ENCODE assay signal across 10 mouse cellular contexts in genomic region chr13:55370234-55370633, GRCm38 (mm10). TPM values are rescaled to one million over a fixed set of nuclear protein-coding genes. Genes with fewer than 3 reads are reported as not detected.
DNase-seq lines count a peak whose midpoint lies in the region; ATAC-seq and TF ChIP-seq lines count a peak whose summit lies in the region.
"Had no signal": no experiment of that assay in that cellular context is flagged by ENCODE, and none has a peak within 500 bp of the region (broad histone marks: within the 10 kb centered on the region; RNA-seq: fewer than 3 reads in every experiment).

No protein-coding gene starts in this region.

- H3K4me3 ChIP-seq in embryonic facial prominence, embryonic 12.5 days = no peak overlapping the region
- no peak overlapping the region for H3K4me3 ChIP-seq in embryonic facial prominence, embryonic 10.5 days
- H3K4me3 ChIP-seq in small intestine, adult 2 months (ENCODE audit: low read depth, low read length) = peak overlapping the region; percentile 65
- no peak overlapping the region for H3K4me3 ChIP-seq in midbrain, embryonic 16.5 days (ENCODE audit: low read depth, low read length)
- H3K4me3 ChIP-seq: midbrain, embryonic 12.5 days had no signal

- no peak for TF ChIP-seq CTCF in small intestine, adult 2 months (IDR thresholded peaks at IDR 0.05; ENCODE audit: extremely low read depth, insufficient read length, insufficient replicate concordance, low read depth, low read length)

- H3K4me2 ChIP-seq in embryonic facial prominence, embryonic 12.5 days (replicated peaks) = no peak overlapping the region
- no peak overlapping the region for H3K4me2 ChIP-seq in midbrain, embryonic 16.5 days (ENCODE audit: low read length)
- H3K4me2 ChIP-seq: midbrain, embryonic 12.5 days had no signal

- H3K27me3 ChIP-seq in embryonic facial prominence, embryonic 12.5 days = peaks cover 12% of the 10 kb centered on the region; the same call in 1 of the 2 replicates
- peaks cover 46% of the 10 kb centered on the region for H3K27me3 ChIP-seq in embryonic facial prominence, embryonic 10.5 days (replicated peaks; ENCODE audit: low read depth, poor library complexity, severe bottlenecking)
- no peaks in the 10 kb centered on the region for H3K27me3 ChIP-seq in small intestine, adult 2 months (ENCODE audit: control insufficient read depth, insufficient read depth, low read length)
- peaks cover 7% of the 10 kb centered on the region for H3K27me3 ChIP-seq in midbrain, embryonic 16.5 days (ENCODE audit: control insufficient read depth, insufficient read depth, low read depth, low read length)

- ATAC-seq in embryonic facial prominence, embryonic 12.5 days (ENCODE audit: insufficient number of reproducible peaks, insufficient read depth, low FRiP score, low TSS enrichment) = no peak
- ATAC-seq in midbrain, embryonic 16.5 days = no peak

- H3K27ac ChIP-seq in embryonic facial prominence, embryonic 12.5 days = no peak overlapping the region
- H3K27ac ChIP-seq in embryonic facial prominence, embryonic 10.5 days (replicated peaks) = no peak overlapping the region
- H3K27ac ChIP-seq in small intestine, adult 2 months (ENCODE audit: insufficient read depth, low read depth, low read length) = peak overlapping the region; percentile 68
- no peak overlapping the region for H3K27ac ChIP-seq in midbrain, embryonic 16.5 days (ENCODE audit: low read length)
- H3K27ac ChIP-seq: midbrain, embryonic 12.5 days had no signal

- no peaks in the 10 kb centered on the region for H3K4me1 ChIP-seq in embryonic facial prominence, embryonic 12.5 days
- H3K4me1 ChIP-seq in embryonic facial prominence, embryonic 10.5 days = peaks cover 9% of the 10 kb centered on the region
- peaks cover 54% of the 10 kb centered on the region for H3K4me1 ChIP-seq in small intestine, adult 2 months (ENCODE audit: control insufficient read depth, insufficient read depth, insufficient read length, low read length)
- H3K4me1 ChIP-seq in midbrain, embryonic 16.5 days (ENCODE audit: control insufficient read depth, insufficient read depth, low read length) = no peaks in the 10 kb centered on the region
- H3K4me1 ChIP-seq: midbrain, embryonic 12.5 days had no signal

- no peaks in the 10 kb centered on the region for H3K36me3 ChIP-seq in embryonic facial prominence, embryonic 12.5 days
- no peaks in the 10 kb centered on the region for H3K36me3 ChIP-seq in embryonic facial prominence, embryonic 10.5 days (replicated peaks)
- H3K36me3 ChIP-seq in small intestine, adult 2 months (ENCODE audit: control insufficient read depth, insufficient read depth, low read length) = no peaks in the 10 kb centered on the region
- no peaks in the 10 kb centered on the region for H3K36me3 ChIP-seq in midbrain, embryonic 16.5 days (ENCODE audit: control insufficient read depth, insufficient read depth, low read length)
- H3K36me3 ChIP-seq: midbrain, embryonic 12.5 days had no signal

- DNase-seq in embryonic facial prominence, embryonic 10.5 days (ENCODE audit: low spot score) = no peak
- DNase-seq in spleen, postnatal 10 days (ENCODE audit: low spot score in 2 of 2) = peak; percentile 38 to 44
- DNase-seq in spleen, adult 18-20 months = no peak
- peak; percentile 73 for DNase-seq in kidney, postnatal 14 days
- no peak for DNase-seq in layer of hippocampus, adult 18-20 months (ENCODE audit: low spot score in 2 of 2)
- DNase-seq: cerebellum, adult 9-11 months had no signal

- H3K9me3 ChIP-seq in embryonic facial prominence, embryonic 12.5 days = no peaks in the 10 kb centered on the region
- H3K9me3 ChIP-seq in embryonic facial prominence, embryonic 10.5 days = no peaks in the 10 kb centered on the region
- no peaks in the 10 kb centered on the region for H3K9me3 ChIP-seq in midbrain, embryonic 16.5 days (replicated peaks; ENCODE audit: control insufficient read depth, low read length, poor library complexity, severe bottlenecking)
- H3K9me3 ChIP-seq: midbrain, embryonic 12.5 days had no signal

- 62% methylated on average over 2 of the region's 3 CpGs for WGBS in embryonic facial prominence, embryonic 12.5 days
- 68% methylated on average over 3 of the region's 3 CpGs for WGBS in embryonic facial prominence, embryonic 10.5 days
- WGBS in small intestine, adult 2 months = 34% methylated on average over 3 of the region's 3 CpGs
- WGBS in midbrain, embryonic 16.5 days = 70% methylated on average over 3 of the region's 3 CpGs

- no peak for TF ChIP-seq POLR2A in small intestine, adult 2 months (IDR thresholded peaks at IDR 0.05; ENCODE audit: low read depth, low read length)

- 0 out of 2 replicates have a peak overlapping the region, but pooled peaks have one; percentile 4 for H3K9ac ChIP-seq in embryonic facial prominence, embryonic 12.5 days
- no peak overlapping the region for H3K9ac ChIP-seq in midbrain, embryonic 16.5 days (ENCODE audit: low read depth, low read length)
- H3K9ac ChIP-seq: midbrain, embryonic 12.5 days had no signal

RNA-seq across cellular contexts. Expression of gene Rgs14, which starts 0.7 kb away (rescaled TPM):
- polyA plus RNA-seq in embryonic facial prominence, embryonic 12.5 days (2016; fragmentation: Nextera tagmentation; extraction: Ambion mirVana) = 0.61 and 1.2 TPM in 2 replicates
- 0.54 and 0.97 TPM in 2 replicates for polyA plus RNA-seq in embryonic facial prominence, embryonic 10.5 days (2016; fragmentation: Nextera tagmentation; extraction: Ambion mirVana)
- polyA plus RNA-seq in small intestine, adult 2 months (2012; rRNA removed) = 5.9 and 14.6 TPM in 2 replicates
- total RNA-seq in layer of hippocampus, adult 18-20 months (2021) = 100 to 1,000 TPM; 103 to 112 TPM
- polyA plus RNA-seq in midbrain, embryonic 16.5 days (2015; fragmentation: Nextera tagmentation; extraction: Ambion mirVana) = 0.34 and 0.62 TPM in 2 replicates

RNA-seq across cellular contexts. Expression of gene Lman2, which starts 7.7 kb away (rescaled TPM):
- 98.3 and 100 TPM in 2 replicates for polyA plus RNA-seq in embryonic facial prominence, embryonic 12.5 days (2016; fragmentation: Nextera tagmentation; extraction: Ambion mirVana)
- 101 and 110 TPM in 2 replicates for polyA plus RNA-seq in embryonic facial prominence, embryonic 10.5 days (2016; fragmentation: Nextera tagmentation; extraction: Ambion mirVana)
- 63.0 and 107 TPM in 2 replicates for polyA plus RNA-seq in small intestine, adult 2 months (2012; rRNA removed)
- total RNA-seq in layer of hippocampus, adult 18-20 months (2021) = 10 to 100 TPM; 65.9 to 66.8 TPM
- polyA plus RNA-seq in midbrain, embryonic 16.5 days (2015; fragmentation: Nextera tagmentation; extraction: Ambion mirVana) = 43.4 and 50.3 TPM in 2 replicates

RNA-seq across cellular contexts. Expression of gene Slc34a1, which starts 27.8 kb away (rescaled TPM):
- not detected in 2 replicates for polyA plus RNA-seq in embryonic facial prominence, embryonic 12.5 days (2016; fragmentation: Nextera tagmentation; extraction: Ambion mirVana)
- polyA plus RNA-seq in embryonic facial prominence, embryonic 10.5 days (2016; fragmentation: Nextera tagmentation; extraction: Ambion mirVana) = not detected in 2 replicates
- 0.05 and 0.60 TPM in 2 replicates for polyA plus RNA-seq in small intestine, adult 2 months (2012; rRNA removed)
- not detected for total RNA-seq in layer of hippocampus, adult 18-20 months (2021)
- not detected in 2 replicates for polyA plus RNA-seq in midbrain, embryonic 16.5 days (2015; fragmentation: Nextera tagmentation; extraction: Ambion mirVana)

RNA-seq across cellular contexts. Expression of gene Mxd3, which starts 40.6 kb away (rescaled TPM):
- polyA plus RNA-seq in embryonic facial prominence, embryonic 12.5 days (2016; fragmentation: Nextera tagmentation; extraction: Ambion mirVana) = 32.2 and 37.6 TPM in 2 replicates
- polyA plus RNA-seq in embryonic facial prominence, embryonic 10.5 days (2016; fragmentation: Nextera tagmentation; extraction: Ambion mirVana) = 20.5 and 20.9 TPM in 2 replicates
- 5.1 and 8.5 TPM in 2 replicates for polyA plus RNA-seq in small intestine, adult 2 months (2012; rRNA removed)
- 1 to 10 TPM in 1 of 2 experiments, under 1 TPM in 1; 0.79 to 1.2 TPM for total RNA-seq in layer of hippocampus, adult 18-20 months (2021)
- polyA plus RNA-seq in midbrain, embryonic 16.5 days (2015; fragmentation: Nextera tagmentation; extraction: Ambion mirVana) = 6.9 and 7.9 TPM in 2 replicates

RNA-seq across cellular contexts. Expression of gene Pfn3, which starts 44.8 kb away (rescaled TPM):
- not detected in 2 replicates for polyA plus RNA-seq in embryonic facial prominence, embryonic 12.5 days (2016; fragmentation: Nextera tagmentation; extraction: Ambion mirVana)
- polyA plus RNA-seq in embryonic facial prominence, embryonic 10.5 days (2016; fragmentation: Nextera tagmentation; extraction: Ambion mirVana) = not detected in 2 replicates
- not detected in 2 replicates for polyA plus RNA-seq in small intestine, adult 2 months (2012; rRNA removed)
- total RNA-seq in layer of hippocampus, adult 18-20 months (2021) = under 1 TPM in 1 of 2 experiments, not detected in 1; 0.68 TPM
- 0.57 and 0.98 TPM in 2 replicates for polyA plus RNA-seq in midbrain, embryonic 16.5 days (2015; fragmentation: Nextera tagmentation; extraction: Ambion mirVana)
- polyA plus RNA-seq: midbrain, embryonic 12.5 days had no signal

Comparison
In these comparisons a context has a peak if more than half of its experiments do, and no peak if none do; other contexts are left out.
1. DNase-seq: peak in spleen, postnatal 10 days (2 of 2) and kidney, postnatal 14 days (single experiment); none in embryonic facial prominence, embryonic 10.5 days (single experiment), spleen, adult 18-20 months (0 of 2) and layer of hippocampus, adult 18-20 months (0 of 2).